Mouse (Mus musculus) urinary bladder, adult 18-20 months (tissue): Measurements from ENCODE around the gene Nhsl2.

Experiments used
- DNase-seq, 2 experiments: peaks; one replicate each; pipeline ENCODE4 v3.0.0; 2022; ENCODE audit warnings: low spot score in 2 of 2, mixed read lengths in 2 of 2

Nhsl2 gene

DNA sequence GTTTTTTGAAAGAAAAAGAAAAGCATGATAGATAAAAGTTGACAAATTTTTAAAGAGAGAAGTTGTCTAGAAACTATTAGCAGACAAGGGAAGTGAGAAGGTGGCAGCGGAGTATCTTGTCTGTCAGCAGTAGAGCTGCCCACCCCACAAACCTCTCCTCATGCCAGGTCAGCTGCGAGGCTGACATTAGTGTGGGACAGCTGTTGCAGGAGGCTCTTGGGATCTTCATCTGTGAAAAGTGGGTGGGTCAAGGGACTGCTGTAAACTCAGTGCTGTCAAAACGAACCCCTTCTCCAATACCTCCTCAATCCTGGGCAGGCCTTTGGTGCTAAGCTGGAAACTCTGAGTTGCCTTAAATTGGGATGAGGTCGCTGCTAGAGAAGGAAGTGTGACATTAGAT, 202.0 kb downstream of the Nhsl2 start:
- no peak for DNase-seq

DNA sequence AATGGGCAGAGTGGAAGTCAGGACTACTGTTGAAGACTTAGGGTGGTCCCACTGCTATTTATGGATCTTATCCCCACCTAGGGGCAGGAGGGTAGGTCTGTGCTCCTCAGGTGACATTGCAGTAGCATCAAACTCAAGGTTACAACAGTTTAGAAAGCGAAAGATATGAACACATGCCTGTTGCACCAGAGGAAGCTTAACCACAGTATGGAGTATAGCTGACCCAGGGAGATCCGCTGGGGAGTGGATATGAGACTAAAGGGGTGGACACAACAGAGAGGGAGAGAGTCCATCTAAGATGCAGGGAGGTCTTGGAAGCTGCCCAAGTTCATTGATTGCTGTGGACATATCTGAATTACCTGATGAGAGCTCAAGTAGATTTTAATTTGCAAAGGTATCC, 204.2 kb downstream of the Nhsl2 start:
- DNase-seq, result no peak

DNA sequence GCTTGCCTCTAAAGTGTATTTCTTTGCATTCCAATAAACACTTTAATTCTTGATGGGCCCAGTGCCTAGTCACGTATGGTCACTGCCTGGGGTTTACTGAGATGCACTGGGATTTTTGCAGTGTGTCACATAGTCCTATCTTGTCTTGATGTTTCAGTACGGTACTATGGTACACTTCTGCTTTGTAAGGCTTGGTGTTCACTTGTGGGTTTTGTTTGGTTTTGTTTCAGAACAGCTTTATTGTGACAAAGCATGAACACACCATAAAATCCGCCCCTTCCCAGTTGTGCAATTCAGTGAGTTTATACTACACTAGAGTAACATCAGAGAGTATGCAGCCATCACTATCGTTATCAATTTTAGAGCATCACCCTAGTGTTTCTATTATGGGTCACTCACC, 204.8 kb downstream of the Nhsl2 start:
- DNase-seq, result no peak

DNA sequence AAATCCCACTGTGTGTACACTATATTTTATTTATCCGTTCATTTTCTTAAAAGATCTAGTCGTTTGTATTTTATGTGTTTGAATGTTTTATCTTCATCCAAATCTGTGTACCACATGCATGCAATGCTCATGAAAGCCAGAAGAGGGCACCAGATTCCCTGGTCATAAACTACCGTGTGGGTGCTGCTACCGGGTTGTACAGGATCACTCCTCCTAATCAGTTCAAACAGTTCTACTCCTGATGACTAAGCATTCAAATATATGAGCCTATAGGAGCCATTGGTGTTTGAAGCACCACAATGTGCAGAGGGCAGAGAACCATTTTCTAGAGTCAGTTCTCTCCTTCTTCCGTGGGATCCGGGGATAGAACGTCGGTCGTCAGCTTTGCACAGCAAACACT, 210.3 kb downstream of the Nhsl2 start:
- no peak for DNase-seq

GRCm38 (mm10) chrX:102060243-102060642, 211.1 kb downstream of the Nhsl2 start:
- DNase-seq, result no peak

DNA sequence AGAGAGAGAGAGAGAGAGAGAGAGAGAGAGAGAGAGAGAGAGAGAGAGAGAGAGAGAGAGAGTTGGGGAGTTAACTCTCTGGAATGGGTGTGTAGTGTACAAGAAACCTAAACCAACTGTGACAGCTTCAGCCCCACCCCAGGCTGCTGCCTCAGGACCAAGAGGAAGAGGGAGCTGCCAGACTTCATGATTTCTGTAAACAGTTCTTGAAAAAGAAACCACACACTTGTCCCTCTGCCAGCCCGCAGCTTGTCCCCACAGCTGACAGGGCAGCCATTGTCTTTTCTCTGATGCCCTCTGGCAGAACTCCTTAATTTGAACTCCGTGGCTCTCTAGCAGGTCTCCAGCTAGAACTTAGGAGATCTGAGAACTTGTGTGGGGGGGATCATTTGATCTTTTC, 211.7 kb downstream of the Nhsl2 start:
- DNase-seq, result peak in 1 of 2 experiments; percentile 22

DNA sequence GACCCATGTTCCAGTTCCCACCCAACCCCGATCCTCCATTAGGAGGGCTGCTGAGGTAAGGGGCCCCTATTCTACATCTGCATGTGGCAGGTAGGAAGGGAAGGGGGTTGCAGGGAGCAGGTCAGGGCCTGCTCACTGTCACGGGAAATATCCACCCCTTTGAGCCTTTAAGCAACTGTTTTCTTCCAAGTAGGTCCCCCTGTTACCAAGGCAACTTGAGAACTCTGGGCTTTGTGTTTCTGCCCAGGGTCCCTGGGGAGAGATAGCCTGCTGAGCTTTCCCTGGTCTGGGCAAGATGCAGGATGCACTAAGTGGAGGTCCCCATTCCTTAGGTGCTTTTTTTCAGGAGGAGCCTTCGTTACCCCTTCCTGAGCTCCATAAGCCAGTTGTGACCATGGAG, 214.9 kb downstream of the Nhsl2 start:
- DNase-seq, result no peak

- no peak for DNase-seq
These were observed 216.1 kb downstream of the Nhsl2 start for GRCm38 (mm10) chrX:102065213-102065775.

- peak; percentile 37 to 42 for DNase-seq
These were observed 216.9 kb downstream of the Nhsl2 start for GRCm38 (mm10) chrX:102066134-102066533.

- no peak for DNase-seq
These were observed 217.9 kb downstream of the Nhsl2 start for GRCm38 (mm10) chrX:102067118-102067517.

DNA sequence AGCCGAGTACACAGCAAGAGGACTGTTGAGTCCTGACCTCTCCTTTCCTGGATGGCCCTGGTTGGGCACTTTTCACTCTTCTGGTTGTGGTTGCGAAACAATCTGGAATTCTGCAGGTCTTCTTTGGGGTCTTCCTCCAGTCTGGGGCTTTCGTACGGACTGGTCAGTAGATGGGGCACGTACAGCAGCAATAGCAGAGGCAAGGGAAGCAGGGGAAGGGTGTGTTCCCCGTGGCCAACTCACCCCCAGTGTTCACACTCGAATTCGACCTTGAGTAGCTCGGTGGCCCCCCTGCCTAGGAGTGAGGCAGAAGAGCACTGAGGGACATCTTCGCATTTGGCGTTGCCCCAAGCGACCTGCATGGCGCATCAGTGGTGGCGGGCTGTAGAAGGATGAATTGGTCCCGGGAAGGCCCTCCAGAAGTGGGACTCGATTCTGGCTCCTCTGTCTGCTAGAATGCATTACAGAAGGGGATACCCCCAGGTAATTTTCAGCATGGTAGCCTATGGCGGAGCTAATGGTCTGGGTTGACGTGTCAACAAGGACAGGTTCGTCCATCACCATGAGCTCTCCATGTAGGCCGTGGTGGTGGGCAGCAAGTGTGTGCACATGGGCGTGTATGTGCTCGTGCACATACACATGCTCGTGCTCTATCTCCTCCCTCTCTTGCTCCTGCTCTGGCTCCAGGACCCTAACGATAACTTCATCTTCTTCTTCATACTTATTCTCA, 219.8 kb downstream of the Nhsl2 start:
- DNase-seq, result no peak

GRCm38 (mm10) chrX:102070591-102071471, 221.6 kb downstream of the Nhsl2 start, which contains the start of gene Rtl5:
TSS of gene Rtl5 (minus strand) at chrX:102071304.
- DNase-seq, result peak; percentile 24 to 42

GRCm38 (mm10) chrX:102071517-102071916, 222.3 kb downstream of the Nhsl2 start:
- DNase-seq, result no peak

- no peak for DNase-seq
These were observed 224.6 kb downstream of the Nhsl2 start for GRCm38 (mm10) chrX:102073605-102074325.

- no peak for DNase-seq
These were observed 225.2 kb downstream of the Nhsl2 start for GRCm38 (mm10) chrX:102074435-102074834.

DNA sequence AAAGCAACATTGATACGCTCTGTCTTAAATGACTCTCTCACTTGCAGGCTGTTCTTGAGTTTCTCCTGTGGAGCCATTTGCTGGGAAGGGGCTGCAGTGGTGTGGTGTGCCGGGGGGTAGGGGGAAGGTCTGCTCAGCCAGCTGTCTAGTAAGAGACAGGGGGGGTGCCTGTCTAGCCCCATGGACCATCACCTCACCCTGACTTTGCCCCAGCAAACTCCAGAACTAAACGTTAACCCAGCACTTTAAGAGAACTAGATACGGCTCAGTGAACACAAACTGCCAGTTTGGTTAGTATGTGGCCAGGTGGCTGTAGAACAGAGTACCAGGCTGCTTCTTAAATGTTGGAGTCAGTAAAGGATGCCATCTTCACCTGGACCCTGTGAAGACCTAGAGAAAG, 226.0 kb downstream of the Nhsl2 start:
- no peak for DNase-seq

DNA sequence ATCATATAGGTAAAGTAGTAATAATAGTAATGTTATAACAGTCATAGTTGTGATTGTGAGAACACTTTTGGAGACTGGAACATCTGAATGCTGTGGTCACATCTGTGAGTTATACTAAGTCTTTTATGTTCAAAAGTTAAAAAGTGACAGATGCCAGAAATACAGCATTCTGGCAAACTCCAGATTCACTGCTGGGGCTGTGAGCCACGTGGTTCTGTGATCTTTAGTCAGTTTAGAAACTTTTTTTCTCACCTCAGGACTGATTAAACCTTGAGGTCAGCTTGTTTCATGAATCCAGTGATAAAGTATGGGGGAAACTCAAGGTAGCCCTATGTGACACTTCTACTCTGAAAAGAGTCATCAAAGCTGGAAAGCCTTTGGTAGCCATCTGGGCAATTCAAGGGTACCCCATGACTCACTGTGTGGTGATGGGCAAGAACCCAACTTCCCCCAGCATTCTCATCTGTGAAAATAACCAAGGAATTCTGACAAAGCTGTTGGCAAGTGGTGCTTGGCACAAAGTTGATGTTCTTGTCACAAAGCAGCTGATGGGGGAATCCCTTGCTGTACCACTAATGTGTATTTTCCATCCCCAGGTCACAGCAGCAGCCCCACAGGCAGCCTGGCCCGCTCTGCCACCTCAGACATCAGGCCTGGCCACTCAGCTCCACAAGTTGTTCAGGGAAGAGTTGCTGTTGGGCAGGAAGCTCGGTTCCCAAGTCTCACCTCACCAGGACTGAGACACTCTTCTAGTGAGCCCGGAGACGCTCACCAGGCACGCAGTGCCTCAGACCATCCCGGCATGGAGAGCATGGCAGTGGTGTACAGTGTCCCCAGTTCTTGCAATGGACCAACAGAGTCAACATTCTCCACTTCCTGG, 227.9 kb downstream of the Nhsl2 start:
- no peak for DNase-seq

GRCm38 (mm10) chrX:102081076-102081475, 231.9 kb downstream of the Nhsl2 start:
- DNase-seq, result no peak

DNA sequence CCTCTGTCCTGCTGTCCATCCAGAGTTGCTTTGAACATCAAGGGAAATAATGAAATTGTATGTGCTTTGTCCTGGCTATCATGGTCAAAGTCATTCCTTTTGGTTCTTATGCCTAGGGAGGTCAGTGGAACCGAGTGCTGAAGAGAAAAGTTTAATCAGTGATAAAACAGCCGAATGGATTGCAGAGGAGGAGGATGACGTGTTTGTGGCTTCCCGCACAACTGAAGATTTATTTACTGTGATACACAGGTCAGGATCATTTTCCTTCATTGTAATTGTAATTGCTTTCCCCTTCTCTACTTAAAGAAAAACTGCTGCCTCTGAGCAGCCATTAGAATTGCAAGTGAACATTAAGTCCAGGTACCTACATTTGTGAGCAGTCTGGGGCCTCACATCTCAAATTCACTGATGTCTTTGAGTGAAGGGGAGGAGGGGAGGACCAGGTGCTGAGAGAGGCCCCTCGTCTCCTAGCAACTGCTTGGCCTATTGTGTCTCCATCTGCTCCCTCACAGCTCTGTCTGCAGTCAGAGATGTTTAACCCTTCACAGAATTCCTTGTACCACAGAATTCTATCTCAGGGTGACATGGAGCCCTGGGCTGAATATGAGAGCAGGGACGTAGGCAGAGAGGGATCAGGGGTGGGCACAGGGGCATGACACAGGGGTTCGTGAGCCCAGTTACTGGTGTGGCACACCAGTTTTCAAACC, 232.5 kb downstream of the Nhsl2 start:
- DNase-seq, result no peak

GRCm38 (mm10) chrX:102082340-102082739, 233.2 kb downstream of the Nhsl2 start:
- DNase-seq, result no peak
